Mouse (Mus musculus): ENCODE measurements at regions not wholly inside any gene's neighbourhood (a gene's known extent, or its start where the extent isn't known, plus 50 kb on each side); places are given as distances from the start of the nearest gene placed in this dataset.
"Not testable (repeated sequence)": the region's sequence is repeated elsewhere in the genome, so short reads cannot be mapped to it uniquely, and the experiment has no call there.

- H3K9ac ChIP-seq = no peak overlapping the region
- no peak overlapping the region for H3K4me2 ChIP-seq
- no peaks in the 10 kb centered on the region for H3K36me3 ChIP-seq
- no peaks in the 10 kb centered on the region for H3K27me3 ChIP-seq
- H3K9me3 ChIP-seq = no peaks in the 10 kb centered on the region
- 91% methylated on average over 1 of the region's 1 CpGs for WGBS
- H3K4me3 ChIP-seq = no peak overlapping the region
- H3K27ac ChIP-seq (replicated peaks) = no peak overlapping the region
- no peak for ATAC-seq (ENCODE audit: low read depth)
- H3K4me1 ChIP-seq (replicated peaks) = no peaks in the 10 kb centered on the region
Observed at GRCm38 (mm10) chr10:46629876-46630275, 1052.2 kb downstream of the Hace1 start.

- H3K4me3 ChIP-seq = no peak overlapping the region
- no peaks in the 10 kb centered on the region for H3K4me1 ChIP-seq (replicated peaks)
- no peak for ATAC-seq (ENCODE audit: low read depth)
- H3K27me3 ChIP-seq = no peaks in the 10 kb centered on the region
- H3K4me2 ChIP-seq = no peak overlapping the region
- H3K36me3 ChIP-seq = no peaks in the 10 kb centered on the region
- no peak overlapping the region for H3K9ac ChIP-seq
- no peaks in the 10 kb centered on the region for H3K9me3 ChIP-seq
- H3K27ac ChIP-seq (replicated peaks) = no peak overlapping the region
Observed at GRCm38 (mm10) chr10:46663041-46663440, 1085.4 kb downstream of the Hace1 start.

- H3K27ac ChIP-seq (replicated peaks); H3K9me3 ChIP-seq; H3K9ac ChIP-seq; H3K4me3 ChIP-seq; H3K4me2 ChIP-seq; ATAC-seq (ENCODE audit: low read depth); H3K4me1 ChIP-seq (replicated peaks); H3K27me3 ChIP-seq; H3K36me3 ChIP-seq: not testable (repeated sequence)
- 97% methylated on average over 1 of the region's 1 CpGs for WGBS
Observed at GRCm38 (mm10) chr10:46689823-46690372, 1112.3 kb downstream of the Hace1 start.

DNA sequence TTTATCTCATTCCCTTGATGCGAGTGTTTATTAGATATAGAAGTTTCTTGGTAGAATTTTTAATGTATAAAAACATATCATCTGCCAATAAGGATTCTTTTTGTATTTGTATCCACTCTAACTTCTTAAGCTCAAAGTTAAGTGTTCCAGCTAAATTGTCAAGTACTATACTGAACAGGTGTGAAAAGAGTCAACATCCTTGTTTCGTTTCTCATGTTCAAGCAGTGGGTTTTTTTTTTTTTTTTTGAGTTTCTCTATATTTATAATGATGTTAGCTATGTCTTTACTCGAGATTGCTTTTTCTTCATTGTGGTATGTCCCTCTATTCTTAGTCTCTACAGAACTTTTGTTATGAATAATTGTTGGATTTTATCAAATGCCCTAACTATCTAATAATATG lies 1115.0 kb downstream of the Hace1 start:
- Histone ChIP-seq H3K9me3 (no peaks in the 10 kb centered on the region), H3K9ac (no peak overlapping the region), H3K27ac (replicated peaks) (no peak overlapping the region), H3K4me3 (no peak overlapping the region), H3K27me3 (no peaks in the 10 kb centered on the region), H3K4me2 (no peak overlapping the region), H3K36me3 (no peaks in the 10 kb centered on the region), H3K4me1 (replicated peaks) (no peaks in the 10 kb centered on the region)
- no peak for ATAC-seq (ENCODE audit: low read depth)
- WGBS = 81% methylated on average over 3 of the region's 3 CpGs

DNA sequence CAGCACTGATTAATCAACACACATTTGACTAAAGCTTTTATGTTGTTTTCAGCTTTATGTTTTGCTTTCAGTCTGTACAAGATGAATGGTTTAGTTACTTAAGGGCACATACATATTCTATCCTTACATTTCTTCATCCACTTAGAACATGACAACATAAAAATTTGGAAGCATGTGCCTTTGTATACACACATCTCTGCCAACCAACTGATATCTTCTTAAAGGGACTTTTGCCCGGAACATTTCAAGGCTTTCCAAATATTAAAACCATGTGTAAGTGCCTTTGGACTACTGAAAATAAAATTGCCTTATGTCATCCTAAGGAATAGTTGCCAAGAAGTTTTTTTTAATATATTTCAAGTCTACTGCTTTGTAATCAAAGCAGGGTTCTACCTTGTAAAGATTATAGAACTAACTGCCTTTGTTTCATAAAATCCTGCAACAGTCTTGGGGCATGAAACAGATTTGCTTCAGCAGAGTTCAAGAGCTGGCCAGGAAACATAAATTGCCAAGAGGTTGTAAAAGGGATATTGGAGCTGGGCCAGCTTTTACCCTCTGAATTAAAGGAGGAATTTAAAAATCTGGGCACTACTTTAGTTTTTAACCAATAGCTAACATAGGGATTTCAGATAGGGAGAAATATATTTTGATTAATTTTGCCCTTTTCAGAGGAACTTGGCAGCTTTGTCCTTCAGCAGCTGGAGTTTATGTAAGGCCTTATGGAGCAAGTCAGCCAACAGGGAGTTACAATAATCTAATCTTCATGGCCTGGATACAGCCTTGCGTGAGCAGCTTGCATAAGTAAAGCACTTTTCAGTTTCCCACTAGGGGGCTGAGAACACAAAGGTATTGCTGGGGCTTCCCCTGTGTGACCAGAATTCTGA lies 1120.0 kb downstream of the Hace1 start:
- Histone ChIP-seq H3K27me3 (no peaks in the 10 kb centered on the region), H3K27ac (replicated peaks) (peak overlapping the region; percentile 46; the same call in 1 of the 2 replicates), H3K4me1 (replicated peaks) (no peaks in the 10 kb centered on the region), H3K4me3 (no peak overlapping the region), H3K9ac (no peak overlapping the region), H3K36me3 (no peaks in the 10 kb centered on the region), H3K4me2 (no peak overlapping the region), H3K9me3 (no peaks in the 10 kb centered on the region)
- ATAC-seq (ENCODE audit: low read depth) = peak; percentile 95
- 33% methylated on average over 2 of the region's 2 CpGs for WGBS

DNA sequence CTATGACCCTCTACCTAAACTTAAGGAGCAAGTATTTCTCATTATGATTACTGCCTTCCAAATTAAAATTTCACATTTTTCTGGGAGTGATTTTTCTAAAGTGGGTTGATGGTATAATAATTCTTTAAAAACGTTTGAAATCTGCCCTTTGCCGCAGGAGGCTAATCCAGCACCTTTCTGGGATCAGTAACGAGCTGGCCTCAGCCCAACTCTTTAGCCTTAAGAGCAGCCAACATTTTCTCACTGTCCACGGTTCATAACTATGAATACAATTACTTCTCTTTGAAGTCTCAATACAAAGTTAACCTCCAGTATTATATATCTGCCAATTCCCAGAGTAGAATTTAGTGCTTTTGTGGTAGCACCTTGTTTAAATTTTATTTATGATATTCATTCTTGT lies 1123.6 kb downstream of the Hace1 start:
- Histone ChIP-seq H3K27me3 (no peaks in the 10 kb centered on the region), H3K9ac (no peak overlapping the region), H3K4me2 (no peak overlapping the region), H3K9me3 (no peaks in the 10 kb centered on the region), H3K4me1 (replicated peaks) (no peaks in the 10 kb centered on the region), H3K36me3 (no peaks in the 10 kb centered on the region), H3K4me3 (no peak overlapping the region), H3K27ac (replicated peaks) (no peak overlapping the region)
- ATAC-seq (ENCODE audit: low read depth) = no peak
- WGBS = 60% methylated on average over 4 of the region's 4 CpGs

DNA sequence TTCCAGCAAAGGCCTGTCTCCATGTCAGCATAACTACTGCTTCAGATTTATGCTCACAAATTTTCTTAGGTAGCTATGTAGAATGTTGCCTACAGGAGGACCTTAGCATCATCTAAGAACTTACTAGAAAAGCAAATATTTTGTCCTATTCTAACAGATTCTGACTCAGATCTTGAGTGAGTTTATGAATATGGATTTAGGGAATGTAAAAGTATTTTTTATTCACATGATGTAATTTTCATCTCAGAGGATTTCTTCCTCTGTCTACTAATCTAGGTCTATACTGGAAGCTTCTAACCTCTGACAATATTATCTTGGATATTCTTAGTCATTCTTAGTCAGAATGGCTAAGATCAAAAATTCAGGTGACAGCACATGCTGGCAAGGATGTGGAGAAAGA lies 1130.4 kb downstream of the Hace1 start:
- not testable (repeated sequence) for H3K4me1 ChIP-seq (replicated peaks); H3K27me3 ChIP-seq; H3K9ac ChIP-seq; H3K9me3 ChIP-seq; H3K4me3 ChIP-seq; H3K4me2 ChIP-seq; ATAC-seq (ENCODE audit: low read depth); H3K27ac ChIP-seq (replicated peaks); H3K36me3 ChIP-seq

GRCm38 (mm10) chr10:46712690-46713089 lies 1135.1 kb downstream of the Hace1 start:
- no peaks in the 10 kb centered on the region for H3K9me3 ChIP-seq
- ATAC-seq (ENCODE audit: low read depth) = no peak

DNA sequence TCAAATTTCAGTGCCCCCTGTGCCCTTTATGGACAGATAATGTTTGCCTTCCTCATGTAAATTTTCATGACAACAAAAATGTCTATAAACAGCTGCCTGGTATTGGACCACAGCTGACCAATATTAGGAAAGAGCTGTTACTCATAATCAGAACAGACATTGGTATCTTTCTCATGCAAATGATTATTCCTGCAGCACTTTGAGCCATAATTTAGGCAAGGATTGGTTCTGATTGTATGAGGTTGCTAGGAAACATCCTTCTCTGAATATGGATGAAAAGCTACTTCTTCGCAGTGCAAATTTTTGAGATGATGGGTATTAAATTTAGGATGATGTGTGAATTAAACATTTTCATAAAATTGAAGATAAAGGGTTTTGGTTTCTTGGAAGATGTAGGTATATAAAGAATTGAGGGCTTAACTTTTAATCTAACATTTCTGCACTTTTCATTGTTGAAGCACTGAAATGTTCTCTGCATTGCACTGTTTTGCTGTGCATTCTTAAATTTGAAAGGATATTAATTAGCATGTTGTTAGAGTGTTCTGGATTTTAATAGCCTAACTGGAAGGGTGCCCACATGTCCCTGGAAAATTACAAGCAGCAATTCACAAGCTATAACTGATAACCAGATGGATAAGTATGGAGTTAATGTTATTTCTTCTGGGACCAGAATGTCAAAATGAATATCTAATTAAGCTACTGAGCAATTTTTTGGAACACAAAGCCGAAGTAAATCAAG lies 1140.9 kb downstream of the Hace1 start:
- Histone ChIP-seq H3K36me3 (no peaks in the 10 kb centered on the region), H3K4me2 (no peak overlapping the region), H3K9ac (no peak overlapping the region), H3K27ac (replicated peaks) (peak overlapping the region; percentile 78), H3K9me3 (no peaks in the 10 kb centered on the region), H3K4me3 (no peak overlapping the region), H3K27me3 (no peaks in the 10 kb centered on the region), H3K4me1 (replicated peaks) (no peaks in the 10 kb centered on the region; the same call in 1 of the 2 replicates)
- 34% methylated on average over 2 of the region's 2 CpGs for WGBS
- ATAC-seq (ENCODE audit: low read depth) = peak; percentile 92

More at GRCm38 (mm10) chr10:46712690-46713089, 1135.1 kb downstream of the Hace1 start:
- Histone ChIP-seq H3K4me2 (no peak overlapping the region), H3K4me1 (replicated peaks) (no peaks in the 10 kb centered on the region), H3K9ac (no peak overlapping the region), H3K27ac (replicated peaks) (no peak overlapping the region), H3K36me3 (no peaks in the 10 kb centered on the region), H3K27me3 (no peaks in the 10 kb centered on the region), H3K4me3 (no peak overlapping the region)

DNA sequence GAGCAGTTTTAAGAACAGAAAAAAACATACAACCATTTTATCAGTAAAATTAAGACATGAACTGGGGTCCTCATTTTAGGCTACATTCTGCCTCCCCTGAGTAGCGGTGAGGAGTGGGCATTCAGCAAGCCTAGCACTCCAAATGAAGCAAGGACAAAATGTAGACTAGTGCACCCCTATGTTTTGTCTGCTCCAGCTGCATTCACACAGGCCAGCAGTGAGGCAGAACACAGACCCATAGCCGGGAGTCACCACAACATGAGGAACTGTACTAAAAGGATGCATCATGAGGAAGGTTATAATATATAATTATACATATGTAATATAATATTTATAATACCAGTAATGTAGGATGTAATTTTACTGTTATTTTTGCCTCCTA lies 1141.5 kb downstream of the Hace1 start:
- Histone ChIP-seq H3K4me1 (replicated peaks) (no peaks in the 10 kb centered on the region; the same call in 1 of the 2 replicates), H3K27ac (replicated peaks) (peak overlapping the region; percentile 78), H3K9ac (no peak overlapping the region), H3K27me3 (no peaks in the 10 kb centered on the region), H3K36me3 (no peaks in the 10 kb centered on the region), H3K4me2 (no peak overlapping the region), H3K4me3 (no peak overlapping the region), H3K9me3 (no peaks in the 10 kb centered on the region)
- 44% methylated on average over 2 of the region's 2 CpGs for WGBS
- peak; percentile 86 for ATAC-seq (ENCODE audit: low read depth)

- Histone ChIP-seq H3K27me3 (no peaks in the 10 kb centered on the region), H3K36me3 (no peaks in the 10 kb centered on the region), H3K4me2 (no peak overlapping the region), H3K27ac (replicated peaks) (no peak overlapping the region), H3K4me1 (replicated peaks) (no peaks in the 10 kb centered on the region), H3K4me3 (no peak overlapping the region), H3K9ac (no peak overlapping the region), H3K9me3 (no peaks in the 10 kb centered on the region)
- ATAC-seq (ENCODE audit: low read depth) = no peak
- 80% methylated on average over 2 of the region's 2 CpGs for WGBS
Observed at GRCm38 (mm10) chr10:46723666-46724065, 1146.0 kb downstream of the Hace1 start.

- Histone ChIP-seq H3K4me1 (replicated peaks) (no peaks in the 10 kb centered on the region), H3K9ac (no peak overlapping the region), H3K27ac (replicated peaks) (no peak overlapping the region), H3K4me3 (no peak overlapping the region), H3K36me3 (no peaks in the 10 kb centered on the region), H3K27me3 (no peaks in the 10 kb centered on the region), H3K4me2 (no peak overlapping the region), H3K9me3 (no peaks in the 10 kb centered on the region)
- no peak for ATAC-seq (ENCODE audit: low read depth)
- 62% methylated on average over 1 of the region's 1 CpGs for WGBS
Observed at GRCm38 (mm10) chr10:46730601-46731000, 1153.0 kb downstream of the Hace1 start.

Data from neural tube, embryonic 13.5 days (tissue).